Mouse (Mus musculus) ES-E14 (cell line): ENCODE results near the gene Btg1.

Experiments used
- CHD2 ChIP-seq: IDR thresholded peaks from 2 replicates; pipeline ENCODE4 v1.6.1; 2014; ENCODE audit warnings: mild to moderate bottlenecking, low read depth, low read length, inconsistent platforms
- MAFK ChIP-seq: IDR thresholded peaks from 2 replicates; pipeline ENCODE4 v1.6.1; 2014; ENCODE audit warnings: mild to moderate bottlenecking, low read depth, low read length, inconsistent platforms; ENCODE audit not compliant: insufficient read depth
- ZC3H11A ChIP-seq: IDR thresholded peaks from 2 replicates; pipeline ENCODE4 v1.6.1; 2012; ENCODE audit warnings: low read depth, mild to moderate bottlenecking, inconsistent platforms, low read length, borderline replicate concordance
- ZNF384 ChIP-seq: IDR thresholded peaks from 2 replicates; pipeline ENCODE4 v1.6.1; 2012; ENCODE audit warnings: low read depth, low read length, inconsistent platforms

GRCm38 (mm10) chr10:96578924-96579323 is 37.9 kb upstream of the Btg1 start:
- no peak for TF ChIP-seq MAFK
- no peak for TF ChIP-seq ZNF384
- TF ChIP-seq ZC3H11A = no peak
- TF ChIP-seq CHD2 = no peak
